Mouse (Mus musculus): Measurements from ENCODE around the gene Dnm1. TPM values are rescaled to one million over a fixed set of nuclear protein-coding genes. Genes with fewer than 3 reads are reported as not detected.

Gene Dnm1
- polyA plus RNA-seq, 1 experiment from 2014 or later: 18.0 TPM

- in situ Hi-C loops (cut with MboI; ENCODE audit: low pct_unique_long_range_greater_than_20kb): loop anchor here (5.0 kb wide), 1 partner anchor 41 kb away; the partner anchor contains the start of genes Ciz1 and Dnm1
- POLR2A ChIA-PET: interaction anchor here (2.6 kb wide), 1 partner anchor 7 kb away, joined by 7 read pairs; no protein-coding TSS in a partner anchor
- CTCF ChIA-PET: no interaction called here
- ATAC-seq (no peak), DNase-seq (ENCODE audit: low read depth, low spot score) (no peak)
- H3K27me3 ChIP-seq: no peaks in the 10 kb centered on the region
- no peak for TF ChIP-seq CTCF (IDR thresholded peaks at IDR 0.05)
Measured at GRCm38 (mm10) chr2:32311443-32312317, 41.5 kb downstream of the Dnm1 start.

GRCm38 (mm10) chr2:32310096-32310845 lies 42.9 kb downstream of the Dnm1 start:
- CTCF ChIA-PET: no interaction called here
- TF ChIP-seq CTCF (IDR thresholded peaks at IDR 0.05): no peak
- no peaks in the 10 kb centered on the region for H3K27me3 ChIP-seq
- ATAC-seq (no peak), DNase-seq (ENCODE audit: low read depth, low spot score) (no peak)
- POLR2A ChIA-PET: interaction anchor here (0.7 kb wide), 1 partner anchor 9 kb away, joined by 3 read pairs; no protein-coding TSS in a partner anchor
- in situ Hi-C loops (cut with MboI; ENCODE audit: low pct_unique_long_range_greater_than_20kb): loop anchor here (5.0 kb wide), 1 partner anchor 42 kb away; the partner anchor contains the start of genes Ciz1 and Dnm1

- TF ChIP-seq CTCF (IDR thresholded peaks at IDR 0.05): no peak
- POLR2A ChIA-PET: no interaction called here
- CTCF ChIA-PET: interaction anchor here (1.4 to 1.8 kb wide), 3 partner anchors 27 to 43 kb away, joined by 3 to 6 read pairs (median 5); partner anchors contain the start of genes Ciz1 and Dnm1
- no peaks in the 10 kb centered on the region for H3K27me3 ChIP-seq
- no peak for ATAC-seq
- in situ Hi-C loops (cut with MboI; ENCODE audit: low pct_unique_long_range_greater_than_20kb): no loop called here
- DNase-seq (ENCODE audit: low read depth, low spot score): no peak
Measured at GRCm38 (mm10) chr2:32308870-32309568, 44.1 kb downstream of the Dnm1 start.

- no peak for DNase-seq (ENCODE audit: low read depth, low spot score)
Measured at GRCm38 (mm10) chr2:32307941-32308760, 45.0 kb downstream of the Dnm1 start.

GRCm38 (mm10) chr2:32307247-32307798 lies 45.8 kb downstream of the Dnm1 start:
- in situ Hi-C loops (cut with MboI; ENCODE audit: low pct_unique_long_range_greater_than_20kb): no loop called here
- ChIA-PET POLR2A (no interaction called here), CTCF (interaction anchor here (0.6 to 1.8 kb wide), 11 partner anchors 13 to 55 kb away, joined by 3 to 6 read pairs (median 4); partner anchors contain the start of genes Ciz1, Dnm1, Golga2 and Swi5)
- DNase-seq (ENCODE audit: low read depth, low spot score) (no peak), ATAC-seq (no peak)
- TF ChIP-seq CTCF (IDR thresholded peaks at IDR 0.05): no peak
- H3K27me3 ChIP-seq: no peaks in the 10 kb centered on the region

More at GRCm38 (mm10) chr2:32307941-32308760, 45.0 kb downstream of the Dnm1 start:
- no peaks in the 10 kb centered on the region for H3K27me3 ChIP-seq
- TF ChIP-seq CTCF (IDR thresholded peaks at IDR 0.05): no peak
- in situ Hi-C loops (cut with MboI; ENCODE audit: low pct_unique_long_range_greater_than_20kb): no loop called here
- ChIA-PET CTCF (interaction anchor here (0.8 to 1.8 kb wide), 10 partner anchors 14 to 55 kb away, joined by 3 to 6 read pairs (median 4); partner anchors contain the start of genes Ciz1, Dnm1, Golga2 and Swi5), POLR2A (no interaction called here)
- no peak for ATAC-seq

- no peaks in the 10 kb centered on the region for H3K27me3 ChIP-seq
- ChIA-PET CTCF (no interaction called here), POLR2A (interaction anchor here (0.6 kb wide), 1 partner anchor 19 kb away, joined by 3 read pairs; no protein-coding TSS in a partner anchor)
- ATAC-seq: no peak
- in situ Hi-C loops (cut with MboI; ENCODE audit: low pct_unique_long_range_greater_than_20kb): no loop called here
- DNase-seq (ENCODE audit: low read depth, low spot score): no peak
- TF ChIP-seq CTCF (IDR thresholded peaks at IDR 0.05): no peak
Measured at GRCm38 (mm10) chr2:32306176-32306575, 47.0 kb downstream of the Dnm1 start.

- ATAC-seq (no peak), DNase-seq (ENCODE audit: low read depth, low spot score) (no peak)
- ChIA-PET CTCF (interaction anchor here (1.2 to 1.8 kb wide), 3 partner anchors 17 to 57 kb away, joined by 3 to 7 read pairs (median 4); no protein-coding TSS in a partner anchor), POLR2A (interaction anchor here (0.6 kb wide), 1 partner anchor 19 kb away, joined by 3 read pairs; no protein-coding TSS in a partner anchor)
- in situ Hi-C loops (cut with MboI; ENCODE audit: low pct_unique_long_range_greater_than_20kb): no loop called here
- H3K27me3 ChIP-seq: no peaks in the 10 kb centered on the region
- TF ChIP-seq CTCF (IDR thresholded peaks at IDR 0.05): no peak
Measured at GRCm38 (mm10) chr2:32305668-32306067, 47.5 kb downstream of the Dnm1 start.

GRCm38 (mm10) chr2:32304145-32304832 lies 48.8 kb downstream of the Dnm1 start:
- peak; percentile 28 for ATAC-seq
- no peaks in the 10 kb centered on the region for H3K27me3 ChIP-seq
- POLR2A ChIA-PET: interaction anchor here (0.8 to 1.8 kb wide), 3 partner anchors 8 to 14 kb away, joined by 3 to 7 read pairs (median 3); no protein-coding TSS in a partner anchor

More at GRCm38 (mm10) chr2:32304145-32304832, 48.8 kb downstream of the Dnm1 start:
- TF ChIP-seq CTCF (IDR thresholded peaks at IDR 0.05): no peak
- CTCF ChIA-PET: interaction anchor here (1.0 to 1.8 kb wide), 9 partner anchors 9 to 182 kb away, joined by 3 to 10 read pairs (median 4); no protein-coding TSS in a partner anchor
- in situ Hi-C loops (cut with MboI; ENCODE audit: low pct_unique_long_range_greater_than_20kb): no loop called here
- DNase-seq (ENCODE audit: low read depth, low spot score): no peak
